Mouse (Mus musculus): ENCODE results near the gene Slc4a4. TPM values are rescaled to one million over a fixed set of nuclear protein-coding genes. Genes with fewer than 3 reads are reported as not detected.

Slc4a4 gene
- total RNA-seq, 4 experiments from 2014 or later = 34.4 to 37.7 (median 35.1) TPM

DNA sequence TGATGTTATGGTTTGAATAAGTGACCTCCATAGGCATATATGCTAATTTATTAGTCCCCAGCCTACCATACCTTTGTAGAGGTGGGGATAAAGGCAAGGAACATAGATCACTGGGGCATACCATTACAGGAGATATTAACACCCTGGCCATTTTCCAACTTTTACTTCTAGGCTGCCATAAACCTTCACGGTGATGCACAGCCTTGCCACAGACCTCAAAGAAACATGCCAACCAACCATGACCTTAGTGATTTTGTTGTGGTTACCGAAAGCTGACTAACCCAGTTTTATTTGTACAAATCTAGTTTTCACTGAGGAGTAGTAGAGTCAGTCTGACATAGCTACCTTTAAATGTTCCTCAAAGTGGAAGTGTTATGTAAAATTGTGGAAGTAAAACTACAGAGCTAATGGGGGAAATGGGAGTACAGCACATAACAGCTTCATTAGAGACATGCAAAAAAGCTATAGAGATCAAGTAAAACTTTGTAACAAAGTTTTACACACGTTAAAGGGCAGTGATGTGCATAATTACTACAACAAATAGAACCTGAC, 393.8 kb downstream of the Slc4a4 start:
- DNase-seq (ENCODE audit: low spot score) = no peak

Other genes starting within 250 kb of the Slc4a4 start
- 100 to 1,000 TPM; 199 to 220 (median 209) TPM for gene Grsf1, start 210.6 kb upstream of the Slc4a4 start, total RNA-seq (2022)
- gene Mob1b, start 166.0 kb upstream of the Slc4a4 start, total RNA-seq (2022) = 10 to 100 TPM; 17.0 to 25.0 (median 20.9) TPM
- gene Dck, start 121.8 kb upstream of the Slc4a4 start, total RNA-seq (2022) = 1 to 10 TPM; 1.8 to 2.7 (median 2.4) TPM